Mouse (Mus musculus) hindbrain, embryonic 13.5 days (tissue): Measurements from ENCODE around the gene Hacl1. TPM values are rescaled to one million over a fixed set of nuclear protein-coding genes. Genes with fewer than 3 reads are reported as not detected.
A peak's percentile ranks its signal among the peaks of the same experiment; 100 is the strongest.

Source experiments
- ATAC-seq: fragments of 200-750 bp; cut with Nextera tagmentation; 2 replicates; pipeline ENCODE4 v1.8.0; 2017; ENCODE audit warnings: moderate TSS enrichment; ENCODE audit not compliant: low FRiP score
- H3K27ac ChIP-seq: fragments of 300-500 bp; sonication (generic); 2 replicates; pipeline ENCODE4 v1.5.1; 2015; ENCODE audit warnings: inconsistent platforms, mild to moderate bottlenecking, moderate library complexity
- H3K27me3 ChIP-seq: fragments of 300-500 bp; sonication (generic); 2 replicates; pipeline ENCODE4 v1.6.1; 2015; ENCODE audit warnings: mild to moderate bottlenecking, inconsistent platforms
- H3K36me3 ChIP-seq: fragments of 300-500 bp; sonication (generic); 2 replicates; pipeline ENCODE4 v1.6.1; 2015; ENCODE audit warnings: mild to moderate bottlenecking, inconsistent platforms
- H3K4me1 ChIP-seq: fragments of 300-500 bp; sonication (generic); replicated peaks from 2 replicates; pipeline ENCODE4 v1.6.1; 2015; ENCODE audit warnings: inconsistent platforms
- H3K4me2 ChIP-seq: fragments of 300-500 bp; sonication (generic); 2 replicates; pipeline ENCODE4 v1.6.1; 2015; ENCODE audit warnings: inconsistent platforms, mild to moderate bottlenecking, moderate library complexity
- H3K4me3 ChIP-seq: fragments of 300-500 bp; sonication (generic); 2 replicates; pipeline ENCODE4 v1.5.1; 2015; ENCODE audit warnings: mild to moderate bottlenecking, inconsistent platforms
- H3K9ac ChIP-seq: fragments of 300-500 bp; sonication (generic); 2 replicates; pipeline ENCODE4 v1.6.1; 2015; ENCODE audit warnings: mild to moderate bottlenecking, inconsistent platforms
- H3K9me3 ChIP-seq: fragments of 300-500 bp; sonication (generic); 2 replicates; pipeline ENCODE4 v1.6.1; 2016; ENCODE audit warnings: inconsistent platforms
- WGBS: fragments of 180-500 bp; shearing (Covaris S2); methylation state at CpG from one replicate; pipeline ENCODE4 v1.1.7; 2015; 5-methylcytosine and 5-hydroxymethylcytosine counted together
- polyA plus RNA-seq: library from polyadenylated mRNA; unstranded; fragments of >200 nt; fragmentation: Nextera tagmentation; extraction: Ambion mirVana; gene quantifications from 2 replicates; pipeline ENCODE4 v1.2.1, GENCODE M21; 2015

Hacl1 gene
- polyA plus RNA-seq, 1 experiment from 2014 or later: 10.4 TPM

GRCm38 (mm10) chr14:31659501-31660181 is 18.6 kb upstream of the Hacl1 start:
- no peak overlapping the region for H3K4me3 ChIP-seq
- H3K4me1 ChIP-seq: peaks cover 69% of the 10 kb centered on the region
- H3K27ac ChIP-seq: peak overlapping the region; percentile 99
- no peaks in the 10 kb centered on the region for H3K36me3 ChIP-seq
- 51% methylated on average over 10 of the region's 10 CpGs for WGBS
- no peak for ATAC-seq
- H3K4me2 ChIP-seq: no peak overlapping the region
- no peak overlapping the region for H3K9ac ChIP-seq
- no peaks in the 10 kb centered on the region for H3K27me3 ChIP-seq
- no peaks in the 10 kb centered on the region for H3K9me3 ChIP-seq

DNA sequence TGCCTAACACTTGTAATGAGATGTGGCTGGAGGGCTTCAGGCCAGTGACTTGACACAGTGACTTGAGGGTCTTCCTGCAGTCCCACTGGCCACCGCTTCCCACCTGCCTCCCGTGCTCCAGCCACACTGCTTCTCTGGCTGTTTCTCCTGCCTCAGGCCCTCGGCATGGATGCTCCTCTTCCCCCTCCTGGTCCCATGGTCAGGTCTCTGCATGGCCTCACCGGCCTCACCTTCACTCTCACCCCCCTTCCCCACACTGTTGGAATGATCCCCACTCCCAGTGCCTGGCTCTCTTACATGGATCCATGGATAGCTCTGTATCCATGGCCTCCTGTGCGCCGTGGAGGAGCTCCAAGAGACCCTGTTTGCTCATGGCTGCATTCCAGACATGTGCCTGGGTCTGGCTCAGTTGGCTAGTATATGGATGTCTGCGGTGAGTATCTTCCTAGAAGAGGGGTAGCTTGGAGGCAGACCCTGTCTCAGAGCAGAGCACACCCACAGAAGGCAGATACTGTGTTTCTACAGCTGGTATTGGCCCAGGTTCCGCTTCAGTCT is 17.1 kb upstream of the Hacl1 start:
- no peak overlapping the region for H3K9ac ChIP-seq
- H3K27ac ChIP-seq: no peak overlapping the region
- ATAC-seq: no peak
- 91% methylated on average over 8 of the region's 8 CpGs for WGBS
- H3K9me3 ChIP-seq: no peaks in the 10 kb centered on the region
- no peak overlapping the region for H3K4me2 ChIP-seq
- H3K4me1 ChIP-seq: peaks cover 54% of the 10 kb centered on the region
- H3K4me3 ChIP-seq: no peak overlapping the region
- H3K27me3 ChIP-seq: no peaks in the 10 kb centered on the region
- no peaks in the 10 kb centered on the region for H3K36me3 ChIP-seq

DNA sequence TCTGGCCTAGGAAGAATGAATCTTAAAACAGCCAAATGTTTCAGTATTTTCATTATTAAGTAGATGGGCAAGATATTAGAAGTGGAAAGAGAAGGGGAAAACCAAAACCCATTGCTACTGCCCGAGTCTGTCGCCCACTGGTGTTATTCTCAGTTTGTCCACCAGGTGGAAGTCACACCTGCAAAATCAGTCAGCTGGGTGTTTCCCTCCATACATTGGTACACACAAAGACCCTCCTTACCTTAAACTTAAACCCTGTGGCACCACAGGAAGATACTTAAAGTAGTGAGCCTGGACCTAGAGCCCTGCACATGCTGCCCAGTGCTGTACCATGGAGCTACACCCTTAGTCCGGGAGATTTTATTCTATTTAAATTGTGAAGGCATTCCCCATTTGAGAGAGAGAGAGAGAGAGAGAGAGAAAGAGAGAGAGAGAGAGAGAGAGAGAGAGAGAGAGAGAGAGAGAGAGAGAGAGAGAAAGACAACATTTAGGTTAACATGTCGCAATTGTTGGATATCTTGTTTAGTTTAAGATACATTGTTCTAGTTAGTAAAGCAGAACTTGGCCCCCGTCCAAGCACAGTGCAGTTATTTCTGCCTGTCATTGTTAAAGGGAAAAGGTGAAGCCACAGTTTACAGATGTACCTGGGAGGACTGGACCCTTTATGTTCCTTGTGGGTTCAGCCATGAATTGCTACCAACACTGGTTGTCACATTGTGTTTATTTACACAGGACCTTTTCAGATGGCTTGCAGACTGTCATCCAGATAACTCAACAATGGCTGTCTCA is 16.0 kb upstream of the Hacl1 start:
- Histone ChIP-seq H3K9ac (no peak overlapping the region), H3K36me3 (no peaks in the 10 kb centered on the region), H3K9me3 (no peaks in the 10 kb centered on the region), H3K4me2 (no peak overlapping the region), H3K27me3 (no peaks in the 10 kb centered on the region), H3K4me1 (peaks cover 43% of the 10 kb centered on the region), H3K27ac (0 out of 2 replicates have a peak overlapping the region, but pooled peaks have one; percentile 35), H3K4me3 (no peak overlapping the region)
- ATAC-seq: no peak
- WGBS: 44% methylated on average over 5 of the region's 5 CpGs

GRCm38 (mm10) chr14:31656386-31656785 is 15.3 kb upstream of the Hacl1 start:
- no peak overlapping the region for H3K4me3 ChIP-seq
- no peak overlapping the region for H3K27ac ChIP-seq
- no peak overlapping the region for H3K4me2 ChIP-seq
- H3K9me3 ChIP-seq: no peaks in the 10 kb centered on the region
- no peak overlapping the region for H3K9ac ChIP-seq
- 81% methylated on average over 7 of the region's 7 CpGs for WGBS
- H3K27me3 ChIP-seq: no peaks in the 10 kb centered on the region
- no peaks in the 10 kb centered on the region for H3K36me3 ChIP-seq
- H3K4me1 ChIP-seq: peaks cover 39% of the 10 kb centered on the region
- no peak for ATAC-seq

DNA sequence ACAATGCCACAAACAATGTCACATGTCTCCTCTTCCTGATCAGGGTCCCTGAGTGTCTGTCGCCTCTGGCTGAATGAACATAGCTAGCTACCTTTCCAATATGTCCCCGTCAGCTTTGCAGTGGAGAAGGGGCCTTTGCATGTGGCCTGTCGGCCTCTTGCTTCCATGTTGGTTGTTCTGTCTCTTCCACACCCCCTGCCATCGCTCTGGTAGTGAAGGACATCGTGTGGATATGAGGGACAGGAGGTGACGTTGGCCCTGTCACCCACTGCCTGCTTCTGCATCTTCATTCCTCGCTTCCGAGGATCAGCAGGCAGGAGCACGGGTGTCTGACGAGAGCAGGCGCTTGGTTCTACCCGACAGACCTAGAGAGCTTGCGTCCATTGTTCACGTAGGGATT is 14.3 kb upstream of the Hacl1 start:
- 81% methylated on average over 14 of the region's 14 CpGs for WGBS
- Histone ChIP-seq H3K4me1 (peaks cover 30% of the 10 kb centered on the region), H3K27ac (no peak overlapping the region), H3K9me3 (0 out of 2 replicates have a peak, but pooled peaks cover under 1% of the 10 kb centered on the region), H3K9ac (no peak overlapping the region), H3K4me3 (no peak overlapping the region), H3K4me2 (no peak overlapping the region), H3K27me3 (no peaks in the 10 kb centered on the region), H3K36me3 (no peaks in the 10 kb centered on the region)
- no peak for ATAC-seq

GRCm38 (mm10) chr14:31654816-31655215 is 13.7 kb upstream of the Hacl1 start:
- no peak for ATAC-seq
- Histone ChIP-seq H3K27me3 (no peaks in the 10 kb centered on the region), H3K27ac (no peak overlapping the region), H3K4me1 (peaks cover 25% of the 10 kb centered on the region), H3K4me2 (no peak overlapping the region), H3K9me3 (0 out of 2 replicates have a peak, but pooled peaks cover 3% of the 10 kb centered on the region), H3K4me3 (no peak overlapping the region), H3K36me3 (no peaks in the 10 kb centered on the region), H3K9ac (no peak overlapping the region)
- 88% methylated on average over 5 of the region's 5 CpGs for WGBS

- WGBS: 88% methylated on average over 14 of the region's 14 CpGs
- no peaks in the 10 kb centered on the region for H3K27me3 ChIP-seq
- H3K27ac ChIP-seq: no peak overlapping the region
Observed at GRCm38 (mm10) chr14:31653101-31653875, 12.2 kb upstream of the Hacl1 start.

GRCm38 (mm10) chr14:31652624-31653023 is 11.5 kb upstream of the Hacl1 start:
- Histone ChIP-seq H3K4me3 (no peak overlapping the region), H3K36me3 (no peaks in the 10 kb centered on the region), H3K27me3 (no peaks in the 10 kb centered on the region), H3K4me1 (peaks cover 5% of the 10 kb centered on the region), H3K9me3 (0 out of 2 replicates have a peak, but pooled peaks cover 3% of the 10 kb centered on the region), H3K9ac (no peak overlapping the region), H3K27ac (no peak overlapping the region), H3K4me2 (no peak overlapping the region)
- no peak for ATAC-seq
- WGBS: 89% methylated on average over 1 of the region's 1 CpGs

More at GRCm38 (mm10) chr14:31653101-31653875, 12.2 kb upstream of the Hacl1 start:
- no peak for ATAC-seq
- H3K4me2 ChIP-seq: no peak overlapping the region
- H3K9me3 ChIP-seq: 0 out of 2 replicates have a peak, but pooled peaks cover 3% of the 10 kb centered on the region
- H3K36me3 ChIP-seq: no peaks in the 10 kb centered on the region
- H3K4me3 ChIP-seq: no peak overlapping the region
- H3K9ac ChIP-seq: no peak overlapping the region
- peaks cover 11% of the 10 kb centered on the region for H3K4me1 ChIP-seq

- Histone ChIP-seq H3K36me3 (no peaks in the 10 kb centered on the region), H3K4me2 (no peak overlapping the region), H3K9me3 (0 out of 2 replicates have a peak, but pooled peaks cover 3% of the 10 kb centered on the region), H3K27me3 (no peaks in the 10 kb centered on the region), H3K27ac (no peak overlapping the region), H3K4me3 (no peak overlapping the region), H3K9ac (no peak overlapping the region), H3K4me1 (no peaks in the 10 kb centered on the region)
- 83% methylated on average over 5 of the region's 5 CpGs for WGBS
- ATAC-seq: no peak
Observed at GRCm38 (mm10) chr14:31652106-31652505, 11.0 kb upstream of the Hacl1 start.

GRCm38 (mm10) chr14:31651206-31651605 is 10.1 kb upstream of the Hacl1 start:
- Histone ChIP-seq H3K4me3 (no peak overlapping the region), H3K4me1 (no peaks in the 10 kb centered on the region), H3K27ac (no peak overlapping the region), H3K36me3 (no peaks in the 10 kb centered on the region), H3K4me2 (no peak overlapping the region), H3K9ac (no peak overlapping the region), H3K9me3 (0 out of 2 replicates have a peak, but pooled peaks cover 3% of the 10 kb centered on the region), H3K27me3 (no peaks in the 10 kb centered on the region)
- ATAC-seq: no peak
- WGBS: 90% methylated on average over 7 of the region's 7 CpGs

- no peaks in the 10 kb centered on the region for H3K27me3 ChIP-seq
- H3K9ac ChIP-seq: no peak overlapping the region
- H3K9me3 ChIP-seq: 0 out of 2 replicates have a peak, but pooled peaks cover 3% of the 10 kb centered on the region
- ATAC-seq: no peak
- no peaks in the 10 kb centered on the region for H3K36me3 ChIP-seq
- no peaks in the 10 kb centered on the region for H3K4me1 ChIP-seq
- WGBS: over 99% methylated on average over 3 of the region's 3 CpGs
- no peak overlapping the region for H3K4me2 ChIP-seq
- no peak overlapping the region for H3K4me3 ChIP-seq
- H3K27ac ChIP-seq: no peak overlapping the region
Observed at GRCm38 (mm10) chr14:31650347-31650746, 9.3 kb upstream of the Hacl1 start.

DNA sequence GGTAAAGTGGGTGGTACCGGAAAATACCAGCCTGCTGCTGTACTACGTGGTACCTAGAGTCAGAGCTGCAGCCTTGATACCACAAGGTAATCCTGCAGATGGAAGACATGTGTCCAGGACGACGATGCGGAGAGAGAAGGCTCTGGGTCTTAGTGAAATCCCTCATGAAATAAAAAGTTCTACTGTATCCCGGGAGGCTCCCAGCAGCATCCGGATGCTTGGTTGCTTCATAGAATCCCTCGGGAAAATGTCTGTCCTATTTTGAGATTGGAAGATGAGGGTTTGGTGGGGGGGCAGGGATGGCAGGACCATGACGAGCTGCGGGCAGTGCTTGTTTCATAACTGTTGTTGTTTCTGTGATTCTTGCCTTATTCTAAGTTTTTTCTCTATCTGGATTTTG is 6.9 kb upstream of the Hacl1 start:
- 0 out of 2 replicates have a peak, but pooled peaks cover 3% of the 10 kb centered on the region for H3K9me3 ChIP-seq
- WGBS: 90% methylated on average over 10 of the region's 10 CpGs

More for the DNA sequence above, 6.9 kb upstream of the Hacl1 start:
- no peaks in the 10 kb centered on the region for H3K36me3 ChIP-seq
- no peaks in the 10 kb centered on the region for H3K4me1 ChIP-seq
- no peak overlapping the region for H3K9ac ChIP-seq
- no peak for ATAC-seq
- no peaks in the 10 kb centered on the region for H3K27me3 ChIP-seq
- H3K4me3 ChIP-seq: no peak overlapping the region
- no peak overlapping the region for H3K27ac ChIP-seq
- H3K4me2 ChIP-seq: no peak overlapping the region
